Mouse (Mus musculus) ES-E14 (cell line): ENCODE data around the gene Kcnip1. TPM values are rescaled to one million over a fixed set of nuclear protein-coding genes. Genes with fewer than 3 reads are reported as not detected.

Experiments used
- DNase-seq: peaks from one replicate; pipeline ENCODE4 v3.0.0-alpha.2; 2013; ENCODE audit warnings: low read depth, low spot score
- H3K27ac ChIP-seq: 2 replicates; pipeline ENCODE4 v1.5.1; 2012; ENCODE audit warnings: low read depth, mild to moderate bottlenecking, low read length, moderate library complexity, mixed read lengths; ENCODE audit not compliant: poor library complexity, insufficient read depth, severe bottlenecking
- H3K36me3 ChIP-seq: 2 replicates; pipeline ENCODE4 v1.6.1; 2012; ENCODE audit warnings: mild to moderate bottlenecking, low read length, moderate library complexity, mixed read lengths; ENCODE audit not compliant: control insufficient read depth, poor library complexity, insufficient read depth, severe bottlenecking
- H3K4me1 ChIP-seq, 2 experiments: fragments of 150-350 bp in 1 of 2; sonication (generic) in 1 of 2; 2 replicates each; pipeline ENCODE4 v1.6.1; 2012; ENCODE audit warnings: low read length in 2 of 2, mild to moderate bottlenecking in 1 of 2, mixed read lengths in 1 of 2; ENCODE audit not compliant: control insufficient read depth in 2 of 2, insufficient read depth in 2 of 2, poor library complexity in 1 of 2
- H3K4me3 ChIP-seq, 2 experiments: fragments of 150-350 bp in 1 of 2; sonication (generic) in 1 of 2; 2 replicates each; pipeline ENCODE4 v1.5.1; 2012; ENCODE audit warnings: low read length in 2 of 2, low read depth in 1 of 2, mild to moderate bottlenecking in 1 of 2, mixed read lengths in 1 of 2; ENCODE audit not compliant: insufficient read depth in 1 of 2, poor library complexity in 1 of 2, severe bottlenecking in 1 of 2
- H3K9ac ChIP-seq: 2 replicates; pipeline ENCODE4 v1.6.1; 2012; ENCODE audit warnings: low read depth, mild to moderate bottlenecking, low read length, mixed read lengths; ENCODE audit not compliant: poor library complexity, insufficient read depth, severe bottlenecking
- H3K9me3 ChIP-seq: fragments of 150-350 bp; sonication (generic); 2 replicates; pipeline ENCODE4 v1.6.1; 2012; ENCODE audit warnings: low read depth, mild to moderate bottlenecking, low read length; ENCODE audit not compliant: control insufficient read depth, insufficient read depth
- CHD2 ChIP-seq: IDR thresholded peaks from 2 replicates; pipeline ENCODE4 v1.6.1; 2014; ENCODE audit warnings: mild to moderate bottlenecking, low read depth, low read length, inconsistent platforms
- HCFC1 ChIP-seq: IDR thresholded peaks from 2 replicates; pipeline ENCODE4 v1.6.1; 2012; ENCODE audit warnings: low read length, inconsistent platforms, borderline replicate concordance; ENCODE audit not compliant: insufficient read depth
- MAFK ChIP-seq: IDR thresholded peaks from 2 replicates; pipeline ENCODE4 v1.6.1; 2014; ENCODE audit warnings: mild to moderate bottlenecking, low read depth, low read length, inconsistent platforms; ENCODE audit not compliant: insufficient read depth
- ZC3H11A ChIP-seq: IDR thresholded peaks from 2 replicates; pipeline ENCODE4 v1.6.1; 2012; ENCODE audit warnings: low read depth, mild to moderate bottlenecking, inconsistent platforms, low read length, borderline replicate concordance
- ZNF384 ChIP-seq: IDR thresholded peaks from 2 replicates; pipeline ENCODE4 v1.6.1; 2012; ENCODE audit warnings: low read depth, low read length, inconsistent platforms
- in situ Hi-C, 2 experiments: fragments of 600-800 bp; cut with MboI; formaldehyde crosslinking; loops; one replicate each; pipeline ENCODE4 v1.15.1; 2025; ENCODE audit warnings: low sequenced_read_pairs in 2 of 2, inconsistent platforms in 1 of 2; ENCODE audit not compliant: unreplicated experiment in 2 of 2
- total RNA-seq: library from RNA; depleted of rRNA; stranded (reverse); fragments of 300-350 nt; gene quantifications from 2 replicates; pipeline ENCODE4 v1.2.3, GENCODE M21; 2012

Gene Kcnip1
- total RNA-seq, 1 experiment = 0.22 TPM

DNA sequence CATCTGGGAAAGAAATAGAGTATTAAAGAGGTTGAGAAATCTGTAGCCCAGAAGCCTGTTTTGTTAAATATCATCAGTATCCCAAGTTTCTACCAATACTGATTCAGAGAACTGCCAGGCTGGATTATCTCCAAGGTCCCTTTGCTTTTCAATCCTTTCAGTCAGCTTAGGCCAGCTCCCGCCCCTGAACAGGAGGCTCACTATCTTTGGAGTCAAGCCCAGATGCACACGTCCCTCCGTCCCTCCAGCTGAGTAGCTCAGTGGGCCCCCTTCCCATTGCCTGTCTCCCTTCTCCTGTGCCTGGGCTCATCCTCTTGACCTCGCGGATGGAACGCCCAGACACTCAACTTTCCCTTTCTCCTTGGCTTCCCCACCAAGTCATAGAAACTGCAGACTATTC, 65.6 kb downstream of the Kcnip1 start:
- Histone ChIP-seq H3K4me3 (no peak overlapping the region), H3K4me1 (peaks cover 2 to 3% of the 10 kb centered on the region in 2 experiments; a peak in 2 of 4 replicates), H3K9ac (no peak overlapping the region), H3K36me3 (no peaks in the 10 kb centered on the region), H3K9me3 (no peaks in the 10 kb centered on the region), H3K27ac (no peak overlapping the region)
- in situ Hi-C loops = no loop called here
- TF ChIP-seq ZNF384 = no peak
- DNase-seq = no peak

DNA sequence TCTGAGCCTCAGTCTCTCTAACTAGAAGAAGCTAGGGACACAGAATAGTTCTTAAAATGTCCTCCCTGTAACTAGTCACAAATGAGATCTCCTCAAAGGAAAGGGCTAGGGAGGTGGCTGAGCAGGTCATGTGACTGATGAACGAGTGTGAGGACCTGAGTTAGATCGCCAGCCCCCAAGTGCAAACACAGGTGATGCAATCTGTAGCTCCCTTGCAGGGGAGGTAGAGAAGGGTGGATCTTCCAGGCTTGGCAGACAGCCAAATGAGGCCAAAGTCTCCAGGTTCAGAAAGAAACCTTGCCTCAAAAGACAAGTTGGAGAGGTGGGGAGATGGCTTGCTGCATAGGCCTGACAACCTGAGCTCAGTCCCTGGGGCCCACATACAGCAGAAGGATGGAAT, 66.4 kb downstream of the Kcnip1 start:
- in situ Hi-C loops = no loop called here
- Histone ChIP-seq H3K9ac (no peak overlapping the region), H3K4me3 (no peak overlapping the region), H3K36me3 (no peaks in the 10 kb centered on the region), H3K27ac (no peak overlapping the region), H3K4me1 (no peaks in the 10 kb centered on the region), H3K9me3 (no peaks in the 10 kb centered on the region)
- TF ChIP-seq CHD2 (no peak), MAFK (no peak), HCFC1 (no peak), ZNF384 (no peak), ZC3H11A (no peak)
- DNase-seq = no peak

DNA sequence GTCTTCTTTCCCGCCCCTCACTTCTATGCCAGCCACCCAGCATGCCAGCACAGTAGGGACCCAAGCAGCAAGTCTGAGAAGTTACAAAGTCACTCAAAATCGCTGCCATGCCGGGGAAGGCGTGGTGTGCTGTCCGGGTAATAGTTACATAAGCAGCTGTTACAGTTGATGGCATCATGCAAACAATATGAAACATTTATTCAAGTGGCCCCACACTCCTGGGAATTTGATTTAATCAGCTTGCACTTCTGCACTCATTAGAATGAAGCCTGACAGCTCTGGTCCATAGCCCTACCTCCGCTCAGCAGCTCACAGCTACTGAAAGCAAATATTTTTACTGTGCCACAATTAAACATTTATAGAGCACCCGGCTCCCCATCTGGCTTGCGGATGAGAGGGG, 67.2 kb downstream of the Kcnip1 start:
- TF ChIP-seq ZC3H11A (no peak), MAFK (no peak), ZNF384 (no peak)
- Histone ChIP-seq H3K27ac (no peak overlapping the region), H3K4me3 (no peak overlapping the region), H3K9ac (no peak overlapping the region), H3K9me3 (no peaks in the 10 kb centered on the region), H3K36me3 (no peaks in the 10 kb centered on the region), H3K4me1 (no peaks in the 10 kb centered on the region)
- in situ Hi-C loops = no loop called here
- DNase-seq = no peak

DNA sequence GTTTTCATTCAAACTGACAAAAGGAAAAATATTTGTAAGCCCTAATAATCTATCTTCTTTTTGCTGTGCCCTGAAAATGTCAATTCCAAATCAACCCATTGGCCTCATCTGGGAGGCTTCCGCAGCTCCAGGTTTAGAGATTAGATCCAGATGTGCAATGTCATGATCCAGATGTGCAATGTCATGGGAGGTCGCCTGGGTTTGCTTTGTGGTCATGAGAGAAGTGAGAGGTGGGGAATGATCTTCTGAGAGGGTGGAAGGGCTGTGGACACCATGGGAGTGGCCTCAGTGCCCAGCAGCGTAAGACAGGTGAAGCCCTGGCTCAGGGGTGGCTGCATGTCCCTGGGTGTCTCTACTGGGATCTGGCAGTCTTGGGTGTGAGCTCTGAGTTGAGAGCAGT, 69.9 kb downstream of the Kcnip1 start:
- no peaks in the 10 kb centered on the region for H3K9me3 ChIP-seq
- H3K36me3 ChIP-seq = no peaks in the 10 kb centered on the region
- H3K27ac ChIP-seq = no peak overlapping the region
- no peak for DNase-seq
- TF ChIP-seq CHD2 = no peak
- no peak overlapping the region for H3K4me3 ChIP-seq
- in situ Hi-C loops = loop anchor here in 1 of 2 experiments (5.0 kb wide), 1 partner anchor 191 kb away; no protein-coding TSS in a partner anchor
- no peak overlapping the region for H3K9ac ChIP-seq
- no peaks in the 10 kb centered on the region for H3K4me1 ChIP-seq

DNA sequence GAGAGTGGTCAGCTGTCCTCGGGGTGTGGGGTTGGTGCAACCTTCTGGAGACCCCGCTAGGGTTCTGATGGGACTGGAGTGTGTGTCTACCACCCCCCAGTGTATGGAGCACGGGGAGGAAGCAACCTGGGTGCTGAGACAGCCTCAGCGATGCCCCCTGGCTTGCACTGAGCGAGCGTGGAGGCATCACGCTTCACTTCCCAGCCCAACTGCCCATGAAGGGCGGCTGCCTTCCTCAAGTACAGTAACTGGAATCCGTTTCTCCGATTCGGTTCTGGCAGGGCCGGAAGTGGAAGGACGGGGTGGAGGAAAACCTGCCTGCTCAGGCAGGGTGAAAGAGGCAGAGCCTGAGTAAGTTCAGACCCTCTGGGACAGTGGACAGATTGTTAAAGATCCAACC, 71.5 kb downstream of the Kcnip1 start:
- DNase-seq = no peak
- Histone ChIP-seq H3K36me3 (no peaks in the 10 kb centered on the region), H3K27ac (no peak overlapping the region), H3K4me3 (no peak overlapping the region), H3K9ac (no peak overlapping the region), H3K9me3 (no peaks in the 10 kb centered on the region), H3K4me1 (no peaks in the 10 kb centered on the region)
- in situ Hi-C loops = loop anchor here in 1 of 2 experiments (5.0 kb wide), 1 partner anchor 189 kb away; no protein-coding TSS in a partner anchor
- TF ChIP-seq ZNF384 (no peak), MAFK (no peak), CHD2 (no peak)
